Mouse (Mus musculus): Measurements from ENCODE around the gene Gm21170.
"Not testable (repeated sequence)": the region's sequence is repeated elsewhere in the genome, so short reads cannot be mapped to it uniquely, and the experiment has no call there.

Gm21170 gene

DNA sequence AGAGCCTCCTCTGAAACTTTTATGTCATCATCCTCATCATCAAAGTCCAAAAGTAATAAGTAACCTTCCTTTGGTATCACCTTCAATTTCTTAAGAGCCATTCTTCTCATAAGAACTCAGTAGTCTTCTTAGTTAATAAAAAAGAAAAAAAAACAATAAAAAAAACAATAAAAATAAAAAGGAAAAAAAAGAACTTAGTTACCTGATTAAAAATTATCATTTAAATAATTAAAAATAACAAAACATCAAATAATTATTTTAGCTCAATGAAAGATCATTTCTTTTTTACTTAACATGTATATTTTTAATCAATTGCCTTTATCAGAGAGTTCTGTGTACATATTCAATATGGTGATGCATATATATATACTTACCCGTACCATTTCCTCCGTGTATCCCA, at the start of gene Gm21170:
Gm21170 (minus strand) TSS at position 101 of the 400 bp plus-strand sequence.
- not testable (repeated sequence) for DNase-seq (ENCODE audit: low read depth, low spot score)

Measured in embryo, embryonic 11.5 days (tissue).